Mouse (Mus musculus) layer of hippocampus, postnatal 25 days (tissue): ENCODE measurements at regions not wholly inside any gene's neighbourhood (a gene's known extent, or its start where the extent isn't known, plus 50 kb on each side); places are given as distances from the start of the nearest gene placed in this dataset.
"Not testable (repeated sequence)": the region's sequence is repeated elsewhere in the genome, so short reads cannot be mapped to it uniquely, and the experiment has no call there.

Source experiments
- DNase-seq, 2 experiments: peaks; one replicate each; pipeline ENCODE4 v3.0.0; 2022; ENCODE audit warnings: mixed read lengths in 2 of 2, low spot score in 1 of 2; ENCODE audit errors: extremely low spot score in 1 of 2

DNA sequence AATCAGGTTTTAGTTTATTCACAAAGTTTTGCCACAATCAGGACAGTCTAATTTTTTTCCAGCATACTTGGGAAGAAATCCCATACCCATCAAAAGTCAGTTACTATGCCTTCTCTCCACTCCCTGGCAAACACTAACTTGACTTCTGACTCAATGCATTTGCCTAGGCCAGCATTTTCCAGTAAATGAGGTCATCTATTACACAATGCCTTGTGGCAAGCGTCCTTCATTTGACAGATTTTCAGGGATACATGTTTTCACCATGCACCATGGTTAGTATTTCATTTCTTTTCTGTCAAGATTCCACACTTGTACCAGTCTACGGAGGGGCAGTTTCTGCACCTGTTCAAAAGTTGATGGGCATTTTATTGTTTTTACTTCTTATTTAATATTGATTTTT lies 88.4 kb upstream of the Slc2a12 start:
- not testable (repeated sequence) for DNase-seq

DNA sequence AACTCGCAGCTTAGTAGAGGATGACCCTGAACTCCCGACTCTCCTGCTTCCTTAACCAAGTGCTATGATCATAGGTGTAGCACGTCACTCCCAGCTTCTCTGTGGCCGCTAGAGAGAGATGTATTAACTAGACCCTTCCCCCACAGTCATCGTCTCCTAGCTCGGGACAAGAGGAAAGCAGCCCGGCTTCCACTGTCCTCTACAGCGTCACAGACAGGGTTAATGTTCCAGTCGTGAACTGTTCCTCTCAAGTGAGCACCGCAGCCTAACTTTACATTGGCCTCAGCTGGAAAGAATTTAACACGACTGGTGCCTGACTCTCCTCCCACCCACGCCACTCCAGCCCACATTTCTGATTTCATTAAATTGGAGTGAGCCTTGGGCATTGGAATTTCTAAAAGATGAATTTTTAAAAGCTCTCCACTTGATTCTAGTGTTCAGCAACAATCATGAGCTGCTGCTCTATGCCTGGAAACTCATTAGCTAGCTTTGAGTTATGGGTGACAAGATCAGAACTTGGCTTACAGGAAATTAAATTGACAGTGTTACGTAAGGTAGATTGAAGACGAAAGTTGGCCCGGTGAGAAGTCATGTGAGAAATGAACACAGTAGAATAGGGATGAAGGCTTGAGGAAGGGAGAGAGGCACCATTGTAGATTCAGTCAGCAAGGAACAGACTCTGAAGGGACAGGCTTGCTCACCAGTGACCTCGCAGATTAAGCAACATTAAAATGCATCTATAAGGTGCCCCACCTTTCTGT lies 75.4 kb upstream of the Slc2a12 start:
- DNase-seq = not testable (repeated sequence)

DNA sequence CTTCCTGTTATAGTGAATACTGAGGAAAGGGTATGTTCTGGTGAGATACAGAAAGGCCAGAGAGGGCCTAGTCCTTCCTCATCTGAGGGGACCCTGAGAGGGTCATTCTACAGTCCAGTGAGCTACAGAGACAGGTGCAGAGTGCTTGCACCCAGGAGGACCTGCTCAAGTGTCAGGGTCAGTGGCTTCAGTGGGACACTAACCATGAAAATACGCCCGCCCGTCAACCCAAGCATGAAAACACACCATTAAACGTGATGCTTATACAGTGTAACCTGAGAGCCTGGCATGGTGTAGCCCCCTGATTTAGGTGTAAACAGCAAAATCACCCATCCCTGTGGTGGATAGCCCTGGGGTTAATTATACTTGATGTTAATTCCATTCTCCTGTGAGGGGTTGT lies 70.8 kb upstream of the Slc2a12 start:
- DNase-seq = not testable (repeated sequence)

DNA sequence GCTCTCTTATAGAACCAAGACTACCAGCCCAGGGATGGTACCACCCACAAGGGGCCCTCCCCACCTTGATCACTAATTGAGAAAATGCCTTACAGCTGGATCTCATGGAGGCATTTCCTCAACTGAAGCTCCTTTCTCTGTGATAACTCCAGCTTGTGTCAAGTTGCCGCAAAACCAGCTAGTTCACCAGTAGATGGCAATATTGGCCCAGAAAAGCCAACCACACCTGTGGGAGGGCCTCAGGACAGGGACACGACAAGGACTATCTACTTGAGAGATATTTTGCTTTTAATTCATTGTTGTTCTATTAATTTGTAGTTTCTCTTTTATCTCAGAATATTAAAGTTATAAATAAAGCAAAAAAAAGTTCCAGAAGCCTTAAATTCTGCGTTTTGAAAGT lies 65.4 kb upstream of the Slc2a12 start:
- DNase-seq = peak in 1 of 2 experiments; percentile 54

DNA sequence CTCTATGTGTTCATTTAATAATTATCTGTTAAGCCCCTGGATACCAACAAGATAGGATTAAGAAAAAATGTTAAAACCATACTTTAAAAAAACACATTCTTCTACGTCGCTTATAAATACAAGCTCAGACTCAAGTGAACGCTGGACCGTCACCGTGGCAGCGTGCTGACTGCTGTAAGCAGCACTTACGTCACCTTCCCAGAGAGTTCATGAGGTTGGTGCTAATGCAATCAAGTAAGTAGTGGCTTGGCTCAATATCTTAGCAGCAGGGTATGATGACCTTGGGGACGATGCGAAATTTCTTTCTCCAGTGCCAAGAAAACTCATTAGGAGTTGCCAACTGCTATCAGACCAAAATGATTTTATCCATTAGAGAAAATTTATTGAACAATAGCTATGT lies 63.5 kb upstream of the Slc2a12 start:
- DNase-seq = not testable (repeated sequence)

DNA sequence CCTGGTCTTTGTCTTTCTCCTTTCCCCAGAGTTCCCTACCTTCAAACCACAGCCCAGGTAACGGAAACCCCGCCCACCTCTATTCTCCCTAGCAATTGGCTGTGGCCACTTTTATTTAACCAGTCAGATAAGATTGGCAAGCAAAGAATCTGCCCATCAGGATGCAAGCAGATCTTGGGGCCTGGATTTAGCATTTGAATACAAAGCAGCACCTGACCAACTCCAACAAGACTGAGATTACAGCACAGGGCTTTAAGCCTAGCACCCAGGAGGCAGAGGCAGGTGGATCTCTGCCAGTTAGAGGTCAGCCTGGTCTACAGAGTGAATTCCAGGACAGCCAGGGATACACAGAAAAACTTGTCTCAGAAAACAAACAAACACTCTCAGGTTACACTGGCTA lies 61.5 kb upstream of the Slc2a12 start:
- DNase-seq = not testable (repeated sequence)

DNA sequence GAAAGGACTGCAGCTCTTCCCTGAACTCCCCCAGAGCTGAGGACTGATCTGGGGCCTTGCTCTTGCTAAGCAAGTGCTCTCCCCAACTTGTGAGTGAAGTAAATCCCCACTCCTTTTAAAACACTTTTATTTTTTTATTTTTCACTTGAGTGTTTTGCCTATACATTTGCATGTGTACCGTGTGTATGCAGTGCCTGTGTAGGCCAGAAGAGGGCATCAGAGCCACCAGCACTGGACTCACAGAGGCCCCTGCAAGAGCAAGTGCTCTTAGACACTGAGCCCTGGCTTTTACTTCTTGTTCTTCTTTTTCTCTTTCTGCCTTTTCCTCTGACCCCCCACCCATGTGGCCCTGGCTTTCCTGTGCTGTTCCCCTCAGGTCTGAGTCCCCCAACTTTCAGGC lies 56.2 kb upstream of the Slc2a12 start:
- not testable (repeated sequence) for DNase-seq

DNA sequence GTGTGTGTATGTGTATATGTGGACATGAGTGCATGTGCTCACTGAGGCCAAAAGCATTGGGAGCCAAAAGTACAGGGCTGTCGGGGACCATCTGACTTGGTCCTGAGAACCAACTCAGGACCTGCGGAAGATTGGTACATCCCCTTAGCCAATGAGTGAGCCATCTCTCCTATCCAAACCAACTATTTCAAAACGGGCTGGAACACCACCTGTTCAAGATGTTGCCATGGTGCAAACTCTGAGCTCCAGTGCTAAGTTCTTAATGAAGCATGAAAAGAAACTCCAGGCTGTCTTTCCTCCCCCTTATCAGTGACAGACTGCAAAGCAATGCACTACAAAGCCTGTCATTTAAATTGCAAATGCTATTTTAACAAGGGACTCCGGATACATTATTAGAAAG lies 53.1 kb upstream of the Slc2a12 start:
- DNase-seq = not testable (repeated sequence)

DNA sequence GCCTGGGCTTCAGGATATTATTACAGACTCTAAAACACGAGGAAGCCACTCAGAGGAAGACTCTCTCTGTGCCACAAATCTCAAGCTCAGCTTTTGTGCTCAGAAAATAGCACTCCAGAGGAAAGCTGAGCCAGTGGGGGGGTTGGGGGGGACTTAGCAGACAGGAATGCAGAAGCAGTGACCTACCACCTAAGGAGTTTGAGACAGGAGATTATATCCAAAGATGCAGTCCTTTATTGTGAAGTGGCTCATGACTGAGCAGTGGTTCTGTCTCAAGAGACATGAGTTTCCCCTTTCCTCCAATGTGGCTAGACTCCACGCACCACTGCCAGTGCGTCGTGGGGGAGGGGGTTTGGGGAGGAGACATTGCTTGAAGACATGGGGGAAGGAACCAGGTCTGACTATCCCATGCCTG lies 52.6 kb upstream of the Slc2a12 start:
- not testable (repeated sequence) for DNase-seq

DNA sequence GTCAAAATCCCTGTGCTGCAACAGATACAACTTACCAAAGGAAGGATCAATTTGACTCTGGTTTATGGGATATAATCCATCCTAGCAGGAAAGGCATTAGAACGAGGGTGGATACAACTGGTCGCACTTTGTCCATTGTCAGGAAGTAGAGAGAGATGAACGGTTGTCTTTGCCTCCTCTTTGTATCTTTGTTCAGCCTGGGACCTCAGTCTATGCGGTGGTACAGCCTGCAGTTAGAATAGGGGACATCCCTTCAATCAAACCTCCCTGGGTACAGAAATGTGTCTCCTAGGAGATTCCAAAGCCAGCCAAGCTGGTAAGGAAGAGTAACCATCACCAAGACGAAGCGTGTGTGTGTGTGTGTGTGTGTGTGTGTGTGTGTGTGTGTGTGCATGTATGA lies 52.1 kb upstream of the Slc2a12 start:
- not testable (repeated sequence) for DNase-seq
